Mouse (Mus musculus) olfactory bulb, adult 2 months (tissue): ENCODE results near the gene Tmem158. TPM values are rescaled to one million over a fixed set of nuclear protein-coding genes. Genes with fewer than 3 reads are reported as not detected.

Source experiments
- H3K27ac ChIP-seq: fragments of 200-500 bp; 2 replicates; pipeline ENCODE4 v1.5.1; 2012; ENCODE audit warnings: low read depth, low read length; ENCODE audit not compliant: insufficient read depth
- H3K4me1 ChIP-seq: fragments of 200-500 bp; 2 replicates; pipeline ENCODE4 v1.6.1; 2012; ENCODE audit warnings: low read length; ENCODE audit not compliant: control insufficient read depth, insufficient read depth
- H3K4me3 ChIP-seq: fragments of 200-500 bp; 2 replicates; pipeline ENCODE4 v1.5.1; 2012; ENCODE audit warnings: mild to moderate bottlenecking, low read depth, low read length, moderate library complexity; ENCODE audit not compliant: insufficient read depth
- CTCF ChIP-seq: fragments of 200-500 bp; IDR thresholded peaks from 2 replicates; pipeline ENCODE4 v1.5.1; 2012; ENCODE audit warnings: low read depth, mild to moderate bottlenecking, low read length, moderate library complexity; ENCODE audit not compliant: insufficient read depth
- POLR2A ChIP-seq: fragments of 200-500 bp; IDR thresholded peaks from 2 replicates; pipeline ENCODE4 v1.6.1; 2012; ENCODE audit warnings: mild to moderate bottlenecking, low read depth, low read length, moderate library complexity; ENCODE audit not compliant: insufficient read depth
- WGBS: fragments of 180-500 bp; shearing (Covaris S2); methylation state at CpG from one replicate; pipeline ENCODE4 v1.1.7; 2018; 5-methylcytosine and 5-hydroxymethylcytosine counted together
- polyA plus RNA-seq: library from polyadenylated mRNA; stranded (reverse); fragments of >200 nt; gene quantifications from 2 replicates; pipeline ENCODE4 v1.2.4, GENCODE M21; 2012; ENCODE audit warnings: low replicate concordance; ENCODE audit not compliant: missing spikeins, insufficient read depth, insufficient read length

Gene Tmem158
- polyA plus RNA-seq, 1 experiment: not detected

DNA sequence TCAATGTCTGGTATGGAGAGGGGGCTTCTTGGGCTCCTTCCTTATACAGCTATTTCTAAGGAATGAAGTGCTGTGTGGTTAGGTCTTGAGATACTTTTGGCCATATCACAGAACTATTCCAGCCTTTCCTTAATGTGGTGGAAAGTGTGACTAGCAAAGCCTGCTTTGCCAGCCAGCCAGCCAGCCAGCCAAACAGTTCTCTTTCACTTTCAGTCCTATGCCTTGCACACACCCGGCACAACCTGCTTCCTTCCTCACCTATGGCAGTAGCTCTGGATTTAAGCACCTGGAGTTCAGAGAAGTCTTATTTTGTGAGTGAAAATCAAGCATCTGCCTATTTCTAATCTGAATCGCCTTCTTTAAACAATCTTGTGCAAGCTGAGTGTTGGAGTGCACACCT is 20.9 kb downstream of the Tmem158 start:
- Histone ChIP-seq H3K4me1 (peaks cover 16% of the 10 kb centered on the region; the same call in 1 of the 2 replicates), H3K4me3 (no peak overlapping the region), H3K27ac (no peak overlapping the region)
- WGBS: 77% methylated on average over 2 of the region's 2 CpGs
- TF ChIP-seq CTCF (no peak), POLR2A (no peak)

DNA sequence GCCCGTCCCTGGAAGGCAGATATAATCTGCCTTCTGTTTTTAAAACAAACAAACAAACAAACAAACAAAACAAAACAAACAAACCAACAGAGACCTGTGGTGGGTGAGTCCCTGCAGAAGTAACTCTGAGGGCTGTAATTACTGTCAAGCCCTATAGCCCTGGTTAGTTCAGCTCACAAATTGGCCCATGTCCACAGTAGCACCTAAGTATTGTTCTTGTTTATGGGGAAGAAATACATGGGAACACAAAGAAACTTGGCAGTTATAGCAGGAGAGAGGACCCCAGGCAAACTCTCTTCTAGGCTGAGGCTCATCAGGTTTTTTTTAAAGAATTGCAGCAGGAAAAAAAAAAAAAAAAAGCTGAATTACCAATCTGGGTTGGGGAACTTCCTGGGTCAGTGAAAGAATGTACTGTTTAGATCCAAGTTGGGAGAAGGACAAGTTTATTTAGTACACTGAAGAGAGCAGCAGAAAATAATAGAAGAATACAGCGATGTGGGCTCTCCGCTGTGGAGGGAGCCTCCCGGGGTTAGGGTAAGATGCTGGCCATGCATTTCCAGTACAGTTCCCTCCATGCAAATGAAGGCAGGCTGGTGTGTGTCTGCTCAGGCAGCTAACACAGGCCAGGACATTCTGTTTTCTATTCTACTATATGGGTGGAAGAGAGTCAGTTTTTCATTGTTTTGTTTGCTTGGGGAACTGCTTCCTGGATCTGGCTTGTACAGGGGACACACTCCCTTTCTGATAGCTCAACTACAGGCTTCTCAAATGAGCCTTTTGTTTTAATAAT is 22.1 kb downstream of the Tmem158 start:
- 35% methylated on average over 4 of the region's 4 CpGs for WGBS
- peaks cover 10% of the 10 kb centered on the region; the same call in 1 of the 2 replicates for H3K4me1 ChIP-seq
- TF ChIP-seq CTCF (no peak), POLR2A (no peak)
- H3K27ac ChIP-seq: no peak overlapping the region
- H3K4me3 ChIP-seq: no peak overlapping the region

DNA sequence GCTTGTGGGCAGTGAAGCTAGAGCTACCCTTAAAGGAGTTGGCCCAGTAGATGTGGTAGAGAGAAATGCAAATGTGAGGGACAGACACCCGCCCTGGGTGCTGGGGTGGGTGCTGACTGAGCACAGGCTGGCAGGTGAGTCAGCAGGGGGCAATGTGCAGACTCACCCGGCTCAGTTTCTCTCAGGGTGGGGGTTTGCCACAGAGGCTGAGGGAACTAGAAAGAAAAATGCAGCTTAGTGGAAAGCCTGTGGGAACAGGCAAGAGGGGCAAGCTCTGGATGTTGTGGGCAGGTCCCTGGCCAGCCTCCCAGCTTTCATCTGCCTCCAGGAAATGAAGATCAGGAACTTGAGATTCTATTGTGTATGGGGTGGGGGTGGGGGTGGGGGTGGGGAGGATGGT is 22.8 kb downstream of the Tmem158 start:
- Histone ChIP-seq H3K27ac (0 out of 2 replicates have a peak overlapping the region, but pooled peaks have one; percentile 3), H3K4me3 (no peak overlapping the region), H3K4me1 (peaks cover 10% of the 10 kb centered on the region; the same call in 1 of the 2 replicates)
- 21% methylated on average over 2 of the region's 2 CpGs for WGBS
- TF ChIP-seq CTCF (no peak), POLR2A (no peak)

DNA sequence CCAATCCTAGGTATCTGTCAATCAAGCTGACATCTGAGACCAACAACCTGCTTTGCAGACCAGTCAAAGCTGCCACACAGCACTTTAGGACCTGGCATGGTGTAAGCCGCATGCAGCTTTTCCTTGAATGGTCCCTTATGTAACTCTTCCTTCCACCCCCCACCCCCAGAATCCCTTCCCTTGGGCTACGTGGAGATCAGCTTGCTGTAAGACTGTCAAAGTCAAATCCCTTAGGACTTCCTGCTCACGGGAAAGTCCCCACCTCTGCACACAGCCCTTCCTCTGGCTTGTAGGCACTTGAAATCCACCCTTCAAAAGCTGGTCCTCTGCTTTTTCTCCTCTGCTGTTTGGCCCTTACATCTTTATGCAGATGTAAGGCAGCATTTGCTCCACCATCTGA is 24.9 kb downstream of the Tmem158 start:
- TF ChIP-seq POLR2A (no peak), CTCF (no peak)
- Histone ChIP-seq H3K4me3 (no peak overlapping the region), H3K4me1 (peaks cover 10% of the 10 kb centered on the region; the same call in 1 of the 2 replicates), H3K27ac (no peak overlapping the region)
- 51% methylated on average over 3 of the region's 3 CpGs for WGBS

DNA sequence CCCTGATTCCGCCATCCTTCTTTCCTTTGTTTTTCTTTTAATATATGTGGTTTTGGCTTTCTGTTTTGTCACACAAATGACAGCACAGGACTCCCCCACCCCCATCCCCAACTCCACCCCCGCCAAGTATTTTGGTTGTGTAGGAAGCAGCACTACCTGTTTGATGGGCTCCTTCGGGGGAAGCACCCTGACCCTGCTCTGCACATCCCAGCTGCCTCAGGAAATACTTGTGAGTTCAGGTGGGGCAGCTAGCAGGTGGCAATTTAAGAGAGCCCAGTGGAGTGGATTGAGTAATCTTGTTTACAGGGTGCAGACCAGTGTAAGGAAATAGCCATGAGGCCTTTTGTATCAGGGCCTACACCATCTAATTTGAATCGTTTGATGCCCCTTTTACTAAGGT is 30.7 kb downstream of the Tmem158 start:
- WGBS: 75% methylated on average over 4 of the region's 4 CpGs
- no peak overlapping the region for H3K4me3 ChIP-seq
- H3K4me1 ChIP-seq: peaks cover 3% of the 10 kb centered on the region; the same call in 1 of the 2 replicates
- H3K27ac ChIP-seq: no peak overlapping the region
- TF ChIP-seq CTCF (no peak), POLR2A (no peak)

DNA sequence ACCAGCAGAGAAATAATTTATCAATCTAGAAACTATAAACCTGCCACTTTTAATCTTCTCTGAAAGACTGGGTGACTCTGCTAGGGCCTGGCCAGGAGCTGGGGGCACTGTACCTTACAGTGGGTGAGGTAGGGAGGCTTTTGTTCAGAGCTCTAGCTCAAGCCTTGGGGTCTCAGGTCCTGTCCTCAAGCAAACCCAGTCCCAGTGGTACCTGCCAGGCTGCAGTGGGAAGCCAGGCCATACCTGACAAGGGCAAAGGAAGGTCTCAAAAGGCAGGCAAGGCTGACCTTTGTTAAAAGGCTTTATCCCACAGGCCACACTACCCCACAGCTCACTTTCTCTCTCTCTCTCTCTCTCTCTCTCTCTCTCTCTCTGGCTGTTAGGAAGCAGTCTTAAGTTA is 31.9 kb downstream of the Tmem158 start:
- no peak for TF ChIP-seq CTCF
- TF ChIP-seq POLR2A: no peak
- H3K4me3 ChIP-seq: no peak overlapping the region
- peaks cover 3% of the 10 kb centered on the region; the same call in 1 of the 2 replicates for H3K4me1 ChIP-seq
- H3K27ac ChIP-seq: no peak overlapping the region

DNA sequence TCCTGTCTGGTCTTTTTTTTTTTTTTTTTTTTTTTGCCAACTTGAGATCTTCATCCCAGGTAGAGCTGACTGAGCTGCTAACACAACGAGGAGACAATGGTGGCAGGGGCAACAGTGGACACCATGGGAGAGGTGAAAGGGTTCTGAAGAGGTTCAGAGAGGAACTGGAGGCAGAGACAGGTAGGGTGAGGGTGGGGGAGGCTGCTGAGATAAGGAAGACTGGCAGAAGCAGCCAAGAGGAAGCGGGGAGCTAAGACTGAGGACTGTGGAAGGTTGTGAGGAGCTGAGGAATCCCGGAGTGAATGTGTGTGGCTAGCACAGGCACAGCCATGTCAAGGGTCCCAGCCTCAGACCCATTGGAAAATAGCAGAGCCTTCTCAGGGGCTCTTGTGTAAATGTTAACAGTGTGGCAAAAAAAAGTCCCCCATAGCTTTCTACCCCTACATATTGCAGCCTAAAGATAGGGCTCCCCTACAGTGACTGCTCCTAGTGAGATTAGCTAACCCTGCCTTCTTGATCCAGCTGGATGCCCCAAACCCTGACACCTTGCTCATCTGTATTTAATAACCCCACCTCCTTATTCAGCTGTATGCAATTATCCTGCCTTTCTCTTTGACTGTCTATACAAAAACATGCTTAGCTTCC is 33.3 kb downstream of the Tmem158 start:
- Histone ChIP-seq H3K4me1 (peaks cover 3% of the 10 kb centered on the region; the same call in 1 of the 2 replicates), H3K4me3 (no peak overlapping the region), H3K27ac (no peak overlapping the region)
- no peak for TF ChIP-seq CTCF
- TF ChIP-seq POLR2A: no peak
- WGBS: 85% methylated on average over 3 of the region's 3 CpGs

DNA sequence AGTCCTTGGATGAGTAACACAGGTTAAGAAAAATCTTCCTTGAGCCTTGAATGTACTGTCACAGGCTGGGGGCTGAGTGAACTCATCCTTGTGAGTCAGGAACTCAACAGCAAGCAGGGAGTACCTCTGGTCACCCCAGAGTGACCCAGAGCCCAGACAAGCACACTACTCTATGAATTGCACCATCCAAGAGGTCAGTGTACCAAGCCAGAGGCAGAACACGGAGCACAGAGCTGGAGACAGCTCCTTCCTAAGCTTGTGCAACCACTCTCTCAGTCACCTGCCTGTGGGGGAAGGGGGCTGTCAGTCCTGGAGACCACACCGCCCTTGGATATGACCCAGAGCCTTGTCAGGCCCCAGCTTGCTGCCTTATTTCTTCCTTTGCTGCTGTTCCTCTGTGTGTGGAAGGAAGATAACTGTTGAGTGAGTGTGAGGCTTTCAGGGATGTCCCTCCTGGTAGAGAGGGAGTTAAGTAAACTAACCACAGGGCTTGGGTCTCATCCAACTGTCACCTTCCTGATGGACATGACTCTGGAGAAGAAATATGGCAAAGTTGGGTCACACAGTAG is 35.6 kb downstream of the Tmem158 start:
- Histone ChIP-seq H3K4me1 (peaks cover 5% of the 10 kb centered on the region; the same call in 1 of the 2 replicates), H3K27ac (no peak overlapping the region), H3K4me3 (no peak overlapping the region)
- WGBS: 79% methylated on average over 2 of the region's 2 CpGs
- TF ChIP-seq CTCF: no peak
- TF ChIP-seq POLR2A: no peak

DNA sequence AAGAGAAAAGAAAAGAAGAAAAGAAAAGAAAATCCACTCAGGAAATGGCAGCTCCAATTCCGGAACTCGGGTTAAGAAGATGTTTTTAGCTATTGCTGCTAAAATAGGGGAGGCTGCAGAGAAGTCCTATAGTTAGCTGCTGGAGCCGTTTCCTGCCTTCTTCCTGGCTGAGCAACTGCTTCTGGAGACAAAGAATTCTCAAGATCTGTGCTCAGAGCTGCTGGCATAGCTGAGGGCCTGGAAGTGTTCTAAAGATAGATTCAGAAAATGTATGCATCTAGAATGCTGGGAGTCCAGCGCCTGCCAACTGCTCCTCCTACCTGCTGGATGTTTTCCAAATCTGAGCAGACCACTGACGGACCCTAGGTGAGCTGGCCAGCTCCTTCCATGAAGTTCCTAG is 40.7 kb downstream of the Tmem158 start:
- 16% methylated on average over 5 of the region's 5 CpGs for WGBS
- peaks cover 11% of the 10 kb centered on the region for H3K4me1 ChIP-seq
- peak overlapping the region; percentile 27; the same call in 1 of the 2 replicates for H3K27ac ChIP-seq
- TF ChIP-seq CTCF (no peak), POLR2A (no peak)
- no peak overlapping the region for H3K4me3 ChIP-seq
